Mouse (Mus musculus) small intestine, adult 2 months (tissue): ENCODE results near the gene Cdc34.

Source experiments
- CTCF ChIP-seq: fragments of 200-500 bp; IDR thresholded peaks from 2 replicates; pipeline ENCODE4 v1.5.1; 2012; ENCODE audit warnings: low read depth, mild to moderate bottlenecking, control low read depth, inconsistent platforms, low read length, moderate library complexity, mixed read lengths; ENCODE audit not compliant: insufficient replicate concordance, insufficient read length; ENCODE audit errors: extremely low read depth
- POLR2A ChIP-seq: fragments of 200-500 bp; IDR thresholded peaks from 2 replicates; pipeline ENCODE4 v1.6.1; 2012; ENCODE audit warnings: low read depth, mild to moderate bottlenecking, control low read depth, inconsistent platforms, low read length, moderate library complexity

- TF ChIP-seq CTCF (no peak), POLR2A (no peak)
These were observed 45.7 kb upstream of the Cdc34 start for GRCm38 (mm10) chr10:79636287-79636686.
